Mouse (Mus musculus): ENCODE results near the gene Lif. TPM values are rescaled to one million over a fixed set of nuclear protein-coding genes. Genes with fewer than 3 reads are reported as not detected.

The Lif gene
- total RNA-seq, 4 experiments from 2014 or later: 0.19 to 0.22 TPM; not detected in 2

DNA sequence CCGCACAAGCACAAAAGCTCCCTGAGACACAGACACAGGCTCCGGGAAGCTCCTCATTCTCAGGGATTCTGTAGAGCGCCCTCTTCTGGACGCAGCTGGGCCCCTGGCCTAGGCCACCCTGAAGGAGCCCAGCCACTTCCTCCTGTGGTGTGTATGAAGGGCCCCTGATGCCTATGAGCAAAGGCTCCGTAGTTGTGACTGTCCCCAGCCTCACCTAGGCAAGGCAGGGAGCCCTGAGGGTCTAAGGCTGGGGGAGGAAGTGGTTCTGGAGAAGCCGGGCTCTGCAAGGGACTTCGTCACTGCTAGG is 3.8 kb downstream of the Lif start:
- no peak for DNase-seq (ENCODE audit: low spot score in 2 of 2)

DNA sequence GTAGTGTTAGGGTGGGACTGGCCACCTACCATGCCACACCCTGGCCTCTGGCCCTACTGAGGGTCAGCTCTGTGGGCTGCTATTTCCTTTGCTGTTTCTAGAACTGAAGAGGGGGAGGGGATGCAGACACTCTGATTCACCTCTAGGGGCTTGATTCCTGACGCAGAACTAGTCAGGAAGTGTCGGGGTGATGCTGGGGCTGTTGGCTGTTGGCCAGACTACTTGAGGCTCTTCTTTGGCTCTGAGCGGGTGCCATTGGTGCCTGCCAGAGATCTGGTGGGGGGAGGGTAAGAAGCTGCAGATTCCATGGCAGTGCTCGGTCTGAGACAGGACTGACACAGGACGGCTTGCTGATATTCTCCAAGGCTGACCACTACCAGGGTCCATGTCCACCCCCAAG is 4.6 kb downstream of the Lif start:
- DNase-seq (ENCODE audit: low spot score in 2 of 2): no peak

- no peak for DNase-seq (ENCODE audit: low spot score in 2 of 2)
Measured at GRCm38 (mm10) chr11:4262847-4263246, 5.5 kb downstream of the Lif start.

DNA sequence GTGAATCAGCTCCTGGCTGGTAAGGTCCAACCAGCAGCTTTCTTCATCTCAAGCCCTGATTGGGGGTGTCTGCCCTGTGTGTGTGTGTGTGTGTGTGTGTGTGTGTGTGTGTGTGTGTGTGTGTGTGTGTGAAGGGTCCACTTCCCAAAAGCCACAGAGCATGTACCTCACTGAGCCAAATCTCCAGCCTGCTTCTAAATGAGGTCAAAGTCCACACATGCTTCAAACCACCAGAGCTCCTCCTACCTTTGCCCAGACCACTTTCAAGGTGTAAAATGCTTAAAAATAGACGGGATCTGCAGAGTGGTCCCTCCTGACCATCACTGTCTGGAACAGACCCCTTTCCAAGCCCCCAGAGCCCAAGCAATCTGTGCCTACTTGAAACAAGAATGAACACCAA is 5.9 kb downstream of the Lif start:
- DNase-seq (ENCODE audit: low spot score in 2 of 2): no peak

- peak; percentile 56 to 62 for DNase-seq (ENCODE audit: low spot score in 2 of 2)
Measured at GRCm38 (mm10) chr11:4264066-4264465, 6.7 kb downstream of the Lif start.

DNA sequence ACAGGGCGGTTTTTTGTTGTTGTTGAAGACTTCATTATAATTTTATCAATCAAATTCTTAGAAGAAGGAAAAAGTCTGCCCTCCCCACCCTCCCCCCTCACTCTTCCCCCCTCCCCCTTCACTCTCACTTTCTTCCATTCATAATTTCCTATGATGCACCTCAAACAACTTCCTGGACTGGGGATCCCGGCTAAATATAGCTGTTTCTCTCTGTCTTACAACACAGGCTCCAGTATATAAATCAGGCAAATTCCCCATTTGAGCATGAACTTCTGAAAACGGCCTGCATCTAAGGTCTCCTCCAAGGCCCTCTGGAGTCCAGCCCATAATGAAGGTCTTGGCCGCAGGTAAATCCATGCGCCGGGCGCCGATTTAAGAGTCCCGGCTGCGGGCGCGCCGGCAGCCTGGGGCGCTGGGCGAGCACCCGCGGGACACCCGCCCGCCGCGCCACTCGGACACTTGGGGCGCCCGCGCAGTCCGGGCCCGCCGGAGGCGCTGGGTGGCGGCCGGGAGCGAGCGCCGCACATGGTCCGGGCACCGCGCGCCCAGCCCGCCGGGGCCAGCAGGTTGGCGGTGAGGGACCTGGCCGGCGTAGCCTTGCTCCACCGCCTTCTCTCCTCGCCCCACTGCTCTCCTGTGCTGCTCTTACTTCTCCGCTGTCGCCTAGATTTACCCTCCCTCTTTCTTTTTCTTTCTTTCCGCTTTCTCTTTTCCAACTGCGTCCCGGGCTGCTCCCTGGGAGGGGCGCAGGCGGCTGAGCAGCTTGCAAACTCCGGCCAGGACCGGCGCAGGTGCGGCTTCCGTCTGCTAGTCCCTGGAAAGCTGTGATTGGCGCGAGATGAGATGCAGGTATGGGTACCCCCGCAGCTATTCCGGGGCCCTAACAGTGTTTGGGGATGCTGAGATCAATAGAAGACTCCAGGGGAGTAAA is 9.2 kb downstream of the Lif start:
- no peak for DNase-seq (ENCODE audit: low spot score in 2 of 2)

DNA sequence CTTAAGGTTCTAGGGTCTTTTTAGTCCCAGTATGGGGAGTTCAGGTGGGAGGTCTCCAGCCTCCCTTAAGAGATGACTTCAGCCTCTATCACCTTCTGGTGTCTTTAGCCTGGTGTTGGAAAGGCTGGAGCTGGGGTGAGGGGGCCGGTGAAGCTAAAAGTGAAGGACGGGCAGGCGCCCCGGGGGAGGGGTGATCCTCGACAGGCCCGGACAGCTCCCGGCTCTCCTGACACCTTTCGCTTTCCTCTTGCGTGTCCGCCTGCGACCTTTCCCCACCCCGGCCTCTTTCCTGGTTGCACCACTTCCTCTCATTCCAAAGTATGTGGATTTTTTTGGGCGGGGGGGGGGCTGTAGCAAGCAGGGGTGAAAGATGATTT is 9.8 kb downstream of the Lif start:
- no peak for DNase-seq (ENCODE audit: low spot score in 2 of 2)

DNA sequence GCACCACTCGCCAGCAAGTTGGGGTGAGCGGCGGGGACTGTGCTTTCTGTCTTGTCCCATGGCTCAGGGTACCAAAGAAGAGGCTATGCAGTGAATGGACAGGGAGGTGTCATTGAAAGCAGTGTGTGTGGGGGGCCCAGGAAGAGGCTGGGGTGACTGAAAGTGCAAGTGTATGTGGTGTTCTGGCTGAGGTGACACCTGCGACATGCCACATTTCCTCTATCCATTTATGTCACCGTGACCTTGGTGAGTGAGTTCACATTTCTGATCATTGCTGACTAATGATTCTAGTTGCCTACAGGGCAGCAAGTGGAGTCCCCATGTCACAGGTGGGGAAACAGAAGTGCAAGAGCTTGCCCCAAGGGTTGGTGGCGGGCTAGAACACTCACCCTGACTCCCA is 11.1 kb downstream of the Lif start:
- DNase-seq (ENCODE audit: low spot score in 2 of 2): no peak

GRCm38 (mm10) chr11:4270744-4271459 is 13.5 kb downstream of the Lif start:
- peak; percentile 58 to 71 for DNase-seq (ENCODE audit: low spot score in 2 of 2)

DNA sequence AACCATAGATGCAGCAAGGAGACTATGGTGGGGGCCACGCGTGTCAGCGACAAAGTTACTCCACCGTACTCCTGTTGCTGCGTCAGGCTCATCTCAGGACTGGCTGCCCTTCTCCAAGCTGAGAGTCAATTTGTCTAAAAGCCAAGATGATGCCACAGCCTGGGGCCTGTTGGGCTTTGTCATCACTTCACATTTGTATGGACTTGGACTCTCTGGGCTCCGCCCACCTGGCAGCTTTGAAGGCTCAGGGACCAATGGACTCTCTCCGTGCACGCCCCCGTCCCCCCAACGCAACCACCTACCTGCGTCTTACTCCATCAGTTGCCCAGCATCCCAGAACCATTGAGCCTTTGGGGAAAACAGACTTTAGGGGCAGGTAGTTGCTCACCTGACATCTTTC is 14.2 kb downstream of the Lif start:
- DNase-seq (ENCODE audit: low spot score in 2 of 2): no peak

- no peak for DNase-seq (ENCODE audit: low spot score in 2 of 2)
Measured at GRCm38 (mm10) chr11:4276411-4276861, 19.1 kb downstream of the Lif start.

DNA sequence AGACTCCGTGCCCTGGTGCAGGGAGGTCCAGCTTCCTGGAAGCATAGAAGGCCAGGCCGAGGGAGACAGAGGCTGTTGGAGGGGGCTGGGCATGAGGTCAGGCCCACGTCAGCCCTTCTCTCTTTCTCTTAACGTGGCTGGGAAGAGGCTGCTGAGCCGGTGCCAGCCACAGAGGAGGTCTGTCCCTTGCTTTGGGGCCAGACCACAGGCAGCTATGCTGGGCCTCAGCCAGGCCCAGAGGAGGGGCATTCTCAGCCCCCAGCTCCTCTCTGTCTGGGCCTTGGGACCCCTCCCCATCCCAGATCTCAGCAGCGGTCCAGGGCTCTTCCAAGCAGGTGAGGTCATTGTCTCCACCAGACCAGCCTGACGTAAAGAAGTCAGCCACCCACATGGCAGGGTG is 22.6 kb downstream of the Lif start:
- no peak for DNase-seq (ENCODE audit: low spot score in 2 of 2)

DNA sequence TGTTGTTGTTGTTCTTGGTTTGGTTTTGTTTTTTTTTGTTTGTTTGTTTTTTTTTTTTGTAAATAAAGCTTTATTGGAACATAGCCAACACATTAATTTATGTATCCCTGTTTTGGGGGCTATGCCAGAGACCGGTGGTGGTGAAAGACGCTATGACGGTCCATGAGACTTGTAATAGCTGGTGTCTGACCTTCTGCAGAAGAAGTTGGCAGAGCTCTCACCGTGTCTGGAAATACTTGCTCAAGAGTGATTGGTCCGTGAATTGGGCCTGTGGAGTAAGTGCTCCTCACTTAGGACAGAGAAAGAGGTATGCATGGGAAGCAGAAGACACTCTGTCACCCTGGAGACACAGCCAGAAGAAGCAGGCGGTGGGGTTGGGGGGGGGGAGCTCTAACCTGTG is 24.5 kb downstream of the Lif start:
- DNase-seq (ENCODE audit: low spot score in 2 of 2): no peak

- DNase-seq (ENCODE audit: low spot score in 2 of 2): no peak
Measured at GRCm38 (mm10) chr11:4283627-4284026, 26.3 kb downstream of the Lif start.

- DNase-seq (ENCODE audit: low spot score in 2 of 2): no peak
Measured at GRCm38 (mm10) chr11:4289280-4289679, 31.9 kb downstream of the Lif start.

DNA sequence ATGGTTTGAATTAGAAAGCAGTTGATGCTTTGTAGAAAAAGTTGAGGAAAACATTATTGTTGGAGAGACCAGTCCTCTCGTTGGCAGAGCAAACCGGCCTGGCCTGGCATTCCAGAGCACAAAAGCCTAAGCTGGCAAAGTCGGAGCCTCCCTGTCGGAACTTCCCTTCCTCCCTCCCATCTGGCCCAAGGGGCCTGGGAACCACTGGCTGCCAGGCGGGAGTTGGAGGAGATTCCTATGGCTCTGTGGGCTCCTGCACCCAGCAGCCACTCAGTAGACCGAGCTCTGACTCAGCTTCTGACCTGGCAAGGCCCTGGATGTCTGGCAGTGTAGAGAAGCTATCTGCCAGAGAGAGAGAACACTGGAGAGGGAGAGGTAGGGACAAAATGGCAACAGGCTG is 34.3 kb downstream of the Lif start:
- DNase-seq (ENCODE audit: low spot score in 2 of 2): peak in 1 of 2 experiments; percentile 45

DNA sequence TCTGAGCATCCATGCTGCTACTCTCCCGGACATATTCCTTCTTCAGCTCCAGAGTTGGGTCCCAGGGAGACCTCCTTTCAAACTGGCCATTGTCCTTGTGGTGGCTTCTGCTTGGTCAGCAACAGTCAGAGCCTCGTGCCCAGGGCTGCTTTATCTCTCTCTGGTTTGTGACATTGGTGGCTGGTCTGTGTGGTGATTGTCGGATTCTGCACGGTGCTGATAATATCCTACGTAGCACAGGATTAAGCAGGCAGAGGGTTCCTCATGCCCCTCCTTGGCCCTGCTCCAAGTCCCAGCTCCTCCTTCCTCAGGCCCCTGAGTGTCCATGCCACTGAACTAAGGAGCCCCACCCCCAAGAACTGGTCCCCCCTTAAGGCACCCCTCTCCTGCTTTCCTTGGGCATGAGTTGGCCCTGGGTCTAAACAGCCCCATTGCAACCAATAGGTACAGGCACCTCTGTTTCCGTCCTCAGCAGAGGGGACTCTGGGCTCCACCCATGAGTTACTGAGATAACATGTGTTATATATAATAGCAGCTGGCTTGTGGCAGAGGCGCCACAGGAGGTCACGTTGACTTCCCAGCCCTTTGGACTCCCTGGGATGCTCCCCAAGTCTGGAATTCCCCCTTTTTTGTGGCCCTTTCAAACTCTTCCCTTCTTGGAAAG is 35.0 kb downstream of the Lif start:
- DNase-seq (ENCODE audit: low spot score in 2 of 2): no peak

GRCm38 (mm10) chr11:4292888-4293247 is 35.5 kb downstream of the Lif start:
- DNase-seq (ENCODE audit: low spot score in 2 of 2): no peak

DNA sequence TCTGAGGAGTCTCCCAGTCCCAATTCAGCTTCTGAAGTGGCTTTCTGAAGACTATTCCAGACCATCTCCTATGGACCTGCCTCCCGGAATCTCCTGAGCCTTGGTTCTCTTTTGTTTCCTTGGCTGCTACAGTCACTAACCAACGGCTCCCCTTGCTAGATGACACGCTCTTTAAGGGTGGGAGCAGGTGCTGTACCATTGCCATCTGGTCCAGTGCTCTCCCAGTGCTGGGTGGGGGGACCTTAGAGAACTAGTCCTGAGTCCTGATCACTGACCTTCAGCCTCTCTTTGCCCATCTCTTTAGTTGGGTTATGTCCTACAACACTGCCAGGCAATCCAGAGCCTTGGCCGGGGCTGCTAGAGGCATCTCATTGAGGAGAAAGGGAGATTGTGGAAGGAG is 36.1 kb downstream of the Lif start:
- no peak for DNase-seq (ENCODE audit: low spot score in 2 of 2)

DNA sequence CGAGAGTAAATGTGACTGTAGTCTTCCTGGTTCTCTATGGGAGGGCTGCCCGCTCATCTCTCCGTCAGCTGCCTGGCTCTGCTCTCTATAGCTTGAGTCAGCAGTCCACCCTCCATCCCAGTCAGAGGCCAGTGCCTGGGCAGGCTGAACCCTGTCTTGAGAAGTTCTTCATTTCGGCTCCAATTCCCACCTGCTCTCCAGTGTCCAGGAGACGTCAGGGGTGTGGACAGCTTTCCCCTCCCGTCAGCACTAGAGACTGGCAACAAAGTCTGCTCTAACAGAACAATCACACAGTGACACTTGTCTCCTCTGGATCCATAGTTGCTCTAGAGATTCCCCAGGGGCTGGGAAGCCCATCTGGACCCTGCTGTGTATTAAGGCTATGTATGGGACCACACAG is 36.7 kb downstream of the Lif start:
- no peak for DNase-seq (ENCODE audit: low spot score in 2 of 2)

DNA sequence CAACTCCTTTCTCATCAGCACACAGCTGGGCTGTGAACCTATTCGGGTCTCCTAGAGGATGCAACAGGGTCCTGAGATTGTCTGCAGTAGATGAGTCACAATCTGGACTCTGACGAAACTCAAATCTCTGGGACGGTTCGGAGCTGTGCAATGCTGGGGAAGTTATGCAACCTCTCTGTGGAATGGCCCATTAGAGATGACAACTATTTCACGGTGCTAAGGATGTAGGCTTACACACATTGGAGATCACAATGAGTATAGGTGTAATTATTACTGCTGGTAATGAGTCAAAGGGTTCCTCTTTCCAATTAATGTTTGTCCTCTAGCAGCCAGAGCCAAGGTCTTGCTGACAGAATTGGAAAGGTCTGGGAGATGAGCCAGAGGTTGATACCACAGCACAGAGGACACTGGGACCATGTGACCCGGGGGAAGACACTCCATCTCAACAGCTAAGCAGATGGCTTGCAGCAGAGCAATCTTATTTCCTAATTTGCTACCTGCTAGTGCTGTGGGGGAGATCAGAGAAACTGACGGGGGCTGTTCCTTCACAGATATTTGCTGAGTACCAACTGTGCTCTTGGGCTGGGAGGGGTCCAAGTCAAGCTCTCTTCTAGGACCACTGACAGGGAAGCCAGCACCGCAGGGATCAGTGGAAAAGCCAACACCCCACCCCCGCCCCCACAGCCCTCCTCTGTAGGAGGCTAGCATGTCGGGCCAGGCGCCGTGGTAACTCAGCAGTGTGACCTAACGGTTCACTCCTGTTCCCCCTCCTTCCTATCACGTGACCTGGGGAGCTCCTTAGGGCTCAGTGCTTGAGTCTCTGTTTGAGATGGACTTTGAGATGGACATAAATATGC is 37.4 kb downstream of the Lif start:
- no peak for DNase-seq (ENCODE audit: low spot score in 2 of 2)
